Mouse (Mus musculus) adipocyte (in vitro differentiated cells): Measurements from ENCODE around the gene Vcam1.
A peak's percentile ranks its signal among the peaks of the same experiment; 100 is the strongest.

Experiments used
- DNase-seq: peaks from one replicate; pipeline ENCODE4 v3.0.0-alpha.2; 2016; ENCODE audit warnings: low spot score

The Vcam1 gene

GRCm38 (mm10) chr3:116126508-116127190, 2.8 kb downstream of the Vcam1 start:
- DNase-seq: peak; percentile 32

DNA sequence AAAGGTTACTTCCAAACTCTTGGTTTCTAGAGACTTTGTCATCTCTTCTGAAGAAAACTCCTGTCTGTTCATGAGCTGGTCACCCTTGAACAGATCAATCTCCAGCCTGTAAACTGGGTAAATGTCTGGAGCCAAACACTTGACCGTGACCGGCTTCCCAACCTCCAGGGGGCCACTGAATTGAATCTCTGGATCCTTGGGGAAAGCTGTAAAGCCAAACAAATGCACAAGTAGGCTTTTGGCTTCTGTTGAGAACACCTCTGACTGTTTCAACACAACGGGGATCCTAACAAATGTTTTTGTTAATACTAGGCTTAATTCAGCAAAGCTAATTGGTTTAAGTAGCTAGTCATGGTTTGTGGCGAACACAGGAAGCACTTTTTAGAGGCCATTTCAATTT, 3.4 kb downstream of the Vcam1 start:
- peak; percentile 48 for DNase-seq

GRCm38 (mm10) chr3:116123827-116124226, 5.7 kb downstream of the Vcam1 start:
- DNase-seq: no peak

- no peak for DNase-seq
Measured at GRCm38 (mm10) chr3:116122696-116123095, 6.8 kb downstream of the Vcam1 start.

GRCm38 (mm10) chr3:116121026-116121425, 8.5 kb downstream of the Vcam1 start:
- no peak for DNase-seq

DNA sequence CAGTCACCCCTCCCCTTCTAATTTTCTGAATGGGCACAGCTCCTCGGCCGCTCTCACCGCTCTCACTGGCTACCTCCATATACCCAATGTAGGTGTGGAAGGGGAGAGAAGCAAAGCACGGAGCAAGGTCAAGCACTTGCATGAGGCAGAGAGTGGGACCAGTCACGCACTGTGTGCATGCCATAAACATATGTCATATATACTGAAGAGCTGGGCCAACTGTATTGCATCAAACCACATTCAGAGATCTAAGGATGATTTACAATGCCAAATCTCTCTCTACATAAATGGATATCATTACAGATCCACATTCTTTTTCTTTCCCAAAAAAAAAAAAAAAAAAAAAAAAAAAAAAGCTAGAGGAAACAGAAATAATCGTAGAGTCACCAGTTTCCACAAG, 9.1 kb downstream of the Vcam1 start:
- DNase-seq: no peak

DNA sequence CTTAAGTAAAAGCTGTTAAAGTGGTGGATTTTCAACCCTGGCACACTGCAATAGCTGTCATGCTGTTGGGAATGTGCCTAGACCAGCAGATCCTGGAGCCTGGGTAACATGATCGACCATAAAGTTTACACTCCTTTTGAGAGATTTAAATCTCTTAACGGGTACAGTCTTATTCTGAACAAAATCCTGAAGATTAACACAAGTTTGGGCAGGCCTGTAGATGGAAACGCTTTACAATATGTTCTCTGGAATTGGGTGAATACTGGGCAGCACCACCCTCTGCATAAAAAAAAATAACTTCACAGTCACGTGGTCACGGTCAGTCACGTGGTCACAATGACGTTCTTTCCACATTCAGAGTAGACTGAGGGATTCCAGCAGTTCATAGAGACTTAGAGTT, 10.3 kb downstream of the Vcam1 start:
- peak; percentile 79 for DNase-seq

DNA sequence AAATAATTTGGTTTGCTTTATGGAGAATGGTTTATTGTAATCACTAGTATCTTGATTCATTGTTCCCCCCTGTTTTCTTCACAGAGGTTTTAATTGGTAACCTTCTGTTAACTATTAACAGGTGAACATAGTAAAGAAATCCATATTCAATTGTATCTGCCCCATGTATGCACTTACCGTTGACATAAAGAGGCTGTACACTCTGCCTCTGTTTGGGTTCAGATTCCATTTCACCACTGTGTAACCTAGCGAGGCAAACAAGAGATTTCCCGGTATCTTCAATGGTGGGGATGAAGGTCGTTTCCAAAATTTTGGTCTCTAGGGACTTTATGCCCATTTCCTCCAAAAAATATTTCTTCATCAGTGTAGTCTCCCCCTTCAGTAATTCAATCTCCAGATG, 12.4 kb downstream of the Vcam1 start:
- DNase-seq: no peak

DNA sequence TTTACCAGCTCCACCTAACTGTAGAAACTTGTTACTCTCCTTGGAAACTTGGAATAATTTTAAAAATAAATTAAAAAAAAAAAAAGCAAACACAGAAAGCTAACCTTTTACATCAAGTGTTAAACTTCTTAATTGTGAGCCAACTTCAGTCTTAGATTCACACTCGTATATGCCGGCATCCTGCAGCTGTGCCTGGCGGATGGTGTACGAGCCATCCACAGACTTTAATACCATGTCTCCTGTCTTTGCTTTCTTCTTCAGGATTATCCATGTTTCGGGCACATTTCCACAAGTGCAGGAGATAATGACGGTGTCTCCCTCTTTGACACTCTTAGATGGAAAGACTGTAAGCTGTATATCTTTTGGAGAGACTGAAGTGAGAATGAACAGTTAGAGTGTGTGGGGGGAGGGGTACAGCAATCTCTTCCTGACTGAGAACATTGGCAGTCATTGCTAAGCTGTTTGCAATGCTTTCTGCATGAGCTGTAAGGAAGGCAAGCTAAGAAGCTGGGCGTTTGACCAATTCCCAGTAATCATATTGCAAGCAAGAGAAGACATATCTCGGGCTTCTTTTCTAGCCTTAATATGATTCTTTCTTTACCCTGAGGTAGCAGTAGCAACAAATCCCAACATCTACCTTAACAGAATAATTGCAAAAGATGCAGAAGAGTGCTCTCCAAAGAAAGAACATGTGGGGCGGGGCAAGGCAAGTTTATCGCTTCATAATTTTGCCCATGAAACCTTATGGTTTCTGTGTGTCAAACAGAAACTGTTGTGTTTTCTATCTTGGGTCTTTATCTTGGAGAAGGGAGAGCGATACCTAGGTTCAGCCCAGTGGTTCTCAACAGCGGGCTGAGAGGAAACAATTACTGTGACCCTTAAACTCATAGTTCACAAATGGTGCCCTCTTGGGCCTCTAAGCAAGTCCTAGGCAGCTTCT, 15.0 kb downstream of the Vcam1 start:
- peak; percentile 94 for DNase-seq

- DNase-seq: peak; percentile 46
Measured at GRCm38 (mm10) chr3:116113443-116114241, 15.8 kb downstream of the Vcam1 start.

DNA sequence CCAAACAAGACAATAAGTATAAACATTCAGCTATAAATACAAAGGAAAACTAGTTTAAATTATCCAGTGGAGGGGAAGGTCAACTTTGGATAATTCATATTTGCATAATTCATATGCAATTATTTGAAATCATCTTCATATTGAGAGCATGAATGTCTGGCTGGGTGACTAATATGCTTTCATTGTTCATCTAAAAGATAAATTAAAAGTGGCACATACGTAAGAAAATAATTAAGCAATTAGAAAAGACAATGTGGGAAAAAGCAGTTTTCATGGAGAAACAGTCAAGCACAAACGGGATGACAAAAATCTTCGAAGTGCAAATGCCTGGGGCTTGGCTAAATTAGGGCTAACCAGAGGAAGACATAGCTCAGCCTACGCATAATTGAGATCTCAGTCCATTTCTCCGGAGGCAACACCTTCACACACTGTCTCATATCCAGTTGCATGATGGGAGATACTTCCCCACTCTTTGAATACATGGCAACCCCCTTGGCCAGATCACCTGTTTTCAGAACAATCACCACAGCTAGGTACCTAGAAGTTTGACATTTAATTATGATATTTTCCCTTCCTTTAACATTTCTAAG, 16.6 kb downstream of the Vcam1 start:
- DNase-seq: no peak

DNA sequence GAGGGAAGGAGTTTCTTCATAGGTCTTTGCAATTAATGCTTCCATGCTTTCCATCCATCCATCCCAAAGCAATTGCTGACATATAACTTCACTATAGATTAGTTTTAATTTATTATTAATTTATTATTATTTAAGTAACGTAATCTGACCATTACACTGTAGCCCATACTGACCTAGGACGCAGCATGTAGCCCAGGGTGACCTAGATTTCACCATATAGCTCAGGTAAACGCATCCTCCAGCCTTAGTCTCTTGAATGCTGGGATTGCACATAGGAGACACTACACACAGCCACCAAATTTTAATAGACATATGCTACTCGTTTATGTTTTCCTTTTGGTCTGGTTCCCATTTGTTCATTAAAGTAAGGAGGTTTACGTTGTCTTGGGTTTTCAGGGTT, 23.8 kb downstream of the Vcam1 start:
- no peak for DNase-seq

DNA sequence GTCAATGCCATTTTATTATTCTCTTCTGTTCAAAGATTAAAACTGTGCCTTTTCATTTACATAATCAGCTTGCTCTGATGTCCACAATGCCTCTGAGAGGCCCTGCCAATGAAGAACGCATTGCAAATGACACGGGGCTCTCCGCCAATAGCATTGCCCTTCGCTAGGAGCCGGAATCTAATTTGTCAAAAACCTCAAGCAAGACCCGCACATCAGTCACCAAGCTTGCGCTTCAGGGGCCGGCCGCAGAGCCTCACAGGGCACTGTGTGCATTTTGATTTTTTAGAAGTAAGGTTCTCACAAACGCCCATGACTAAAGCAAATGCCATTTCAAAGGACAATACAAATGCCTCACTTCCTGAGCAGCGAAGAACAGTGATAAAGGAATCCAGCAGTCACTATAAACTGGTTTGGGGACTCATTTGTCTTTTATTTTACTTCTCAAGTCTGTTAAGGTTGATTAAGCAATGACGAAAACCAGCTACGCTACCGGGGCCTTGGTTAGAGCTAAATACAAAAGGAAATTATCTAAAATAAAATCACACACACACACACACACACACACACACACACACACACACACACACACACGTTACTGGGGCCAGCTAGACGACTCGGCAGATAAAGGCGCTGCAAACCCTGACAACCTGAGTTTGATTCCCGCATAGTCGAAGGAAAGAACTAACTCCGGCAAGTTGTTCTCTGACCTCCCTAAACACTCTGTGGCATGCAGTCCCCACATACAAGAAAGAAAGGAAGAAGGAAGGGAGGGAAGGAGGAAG, 24.4 kb downstream of the Vcam1 start:
- DNase-seq: no peak

- DNase-seq: no peak
Measured at GRCm38 (mm10) chr3:116104270-116104669, 25.2 kb downstream of the Vcam1 start.

- DNase-seq: no peak
Measured at GRCm38 (mm10) chr3:116100850-116101249, 28.6 kb downstream of the Vcam1 start.

DNA sequence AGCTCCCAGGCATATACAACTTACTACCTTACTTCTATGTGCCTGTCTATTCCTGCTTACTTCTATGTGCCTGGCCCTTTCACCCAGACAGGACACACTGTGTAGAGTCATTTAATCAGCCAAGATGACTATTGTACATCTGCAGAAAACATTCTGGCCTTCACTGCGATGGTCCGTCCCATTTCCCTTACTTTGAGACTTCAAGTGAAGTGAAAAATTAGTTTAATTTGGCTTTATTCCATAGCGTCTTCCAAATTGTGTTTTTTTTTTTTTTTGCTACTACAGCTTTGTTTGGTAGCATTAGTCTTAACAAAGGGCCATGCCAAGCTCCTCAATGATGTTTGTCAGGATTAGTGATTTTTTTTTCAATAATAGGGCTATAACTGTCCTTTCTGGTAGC, 33.6 kb downstream of the Vcam1 start:
- no peak for DNase-seq

DNA sequence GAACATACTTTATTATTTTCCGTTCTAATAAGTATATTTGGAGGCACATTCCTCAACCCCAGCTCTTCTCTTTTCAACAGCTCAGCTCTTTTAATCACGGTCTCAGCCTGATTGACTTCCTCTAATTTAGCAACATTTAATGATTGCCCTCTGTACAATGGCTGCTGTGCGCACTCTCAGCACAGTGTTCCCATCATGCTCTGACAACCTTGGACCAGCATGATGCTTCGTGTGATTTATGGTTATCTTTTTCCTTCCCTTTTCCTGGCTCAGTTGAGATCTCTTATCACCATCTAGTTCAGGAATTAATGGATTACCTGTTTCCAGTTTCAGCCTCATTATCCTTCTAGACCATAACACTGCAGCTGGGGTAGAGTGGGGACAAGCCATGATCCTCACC, 34.2 kb downstream of the Vcam1 start:
- DNase-seq: no peak

DNA sequence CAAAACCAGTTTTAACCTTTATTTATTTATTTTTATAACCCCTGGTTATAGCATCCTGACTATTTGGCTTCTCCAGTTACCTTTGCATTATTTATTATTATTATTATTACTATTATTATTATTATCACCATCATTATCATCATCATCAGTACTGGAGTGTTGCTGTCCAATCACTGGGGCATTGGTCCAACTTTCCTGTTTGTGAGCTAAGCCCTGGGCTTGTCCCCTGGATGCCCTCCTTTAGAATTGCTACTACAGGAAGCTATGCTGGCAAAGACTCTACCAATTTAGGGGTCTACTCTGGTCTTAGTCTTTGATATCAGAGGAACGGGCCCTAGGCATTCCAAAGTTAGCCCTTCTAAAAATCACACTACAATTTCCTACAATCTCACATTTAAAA, 34.6 kb downstream of the Vcam1 start:
- DNase-seq: no peak

DNA sequence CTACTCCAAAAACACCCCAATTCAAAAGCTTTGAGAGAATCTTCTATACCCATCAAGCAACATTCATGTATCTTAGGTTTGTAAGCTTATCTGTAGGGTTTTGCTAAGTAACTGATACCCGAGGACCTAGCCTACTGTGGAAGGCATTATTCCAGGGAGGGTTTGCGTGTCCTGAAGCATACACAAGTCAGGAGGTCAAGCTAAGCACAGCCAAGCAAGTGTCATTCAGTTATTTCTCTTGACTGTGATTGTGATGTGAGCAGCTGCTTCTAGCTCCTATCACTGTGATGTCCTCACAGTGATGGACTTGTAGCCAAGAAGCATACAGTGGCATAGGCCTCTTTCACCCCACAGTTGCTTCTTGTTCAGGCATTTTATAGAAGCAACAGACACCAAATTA, 35.2 kb downstream of the Vcam1 start:
- DNase-seq: no peak

GRCm38 (mm10) chr3:116092547-116092946, 36.9 kb downstream of the Vcam1 start:
- no peak for DNase-seq

DNA sequence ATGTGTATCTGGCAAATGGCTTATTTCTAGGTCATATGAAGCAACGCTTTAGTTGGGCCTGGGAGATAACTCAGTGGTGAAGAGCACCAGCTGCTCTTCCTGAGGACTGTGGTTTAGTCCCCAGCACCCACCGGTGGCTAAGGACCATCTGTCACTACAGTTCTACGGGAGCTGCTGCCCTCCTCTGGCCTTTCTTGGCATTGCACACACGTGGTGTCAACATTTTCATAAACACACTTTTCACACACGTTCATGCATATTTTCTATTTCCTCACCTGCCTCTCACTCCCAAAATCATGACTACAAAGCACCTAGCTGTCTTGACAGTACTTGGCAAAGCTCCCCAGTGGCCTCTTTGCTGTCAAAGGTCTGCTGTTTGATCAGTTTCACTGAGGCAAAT, 37.8 kb downstream of the Vcam1 start:
- DNase-seq: no peak
